Mouse (Mus musculus) cerebellum, adult 2 months (tissue): ENCODE measurements at regions not wholly inside any gene's neighbourhood (a gene's known extent, or its start where the extent isn't known, plus 50 kb on each side); places are given as distances from the start of the nearest gene placed in this dataset.

Experiments used
- CTCF ChIP-seq: fragments of 200-500 bp; IDR thresholded peaks from 2 replicates; pipeline ENCODE4 v1.5.1; 2011; ENCODE audit warnings: low read depth, mild to moderate bottlenecking, control low read depth, low read length, moderate library complexity, borderline replicate concordance; ENCODE audit not compliant: insufficient read depth
- POLR2A ChIP-seq: fragments of 200-500 bp; IDR thresholded peaks from 2 replicates; pipeline ENCODE4 v1.6.1; 2011; ENCODE audit warnings: low read length, control low read depth, borderline replicate concordance; ENCODE audit not compliant: insufficient read depth

- no peak for TF ChIP-seq POLR2A
- TF ChIP-seq CTCF, result no peak
Observed at GRCm38 (mm10) chr1:128687236-128687927, 95.3 kb upstream of the Cxcr4 start.
